Mouse (Mus musculus) mouse trophoblast stem cell (cell line): ENCODE measurements around the gene Unc45b.

Source experiments
- in situ Hi-C, 2 experiments: fragments of 300-500 bp; cut with MseI, MboI; formaldehyde crosslinking; loops; 2 replicates in 1 of 2; 3 replicates in 1 of 2; pipeline ENCODE4 v1.15.1; 2025

Unc45b gene

DNA sequence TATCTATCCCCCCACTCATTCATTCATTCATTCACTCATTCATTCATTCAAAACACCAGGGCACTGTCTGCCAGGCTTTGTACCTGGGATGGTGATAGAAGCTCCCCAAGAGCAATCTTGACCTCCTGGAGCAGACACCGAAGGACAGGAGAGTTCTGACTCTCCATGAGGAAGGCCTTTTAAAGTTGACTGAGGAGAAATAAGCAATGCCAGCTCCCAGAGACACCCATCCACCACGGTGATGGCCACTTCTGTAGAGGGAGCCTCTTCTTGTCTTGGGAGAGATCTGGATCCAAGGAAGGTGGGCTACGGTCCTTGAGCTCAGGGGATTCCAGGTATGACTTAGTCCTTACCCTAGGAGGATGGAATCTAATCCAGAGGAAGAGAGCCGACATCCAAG, at the start of gene Unc45b:
TSS of gene Unc45b (plus strand) at position 301 of the 400 bp plus-strand sequence.
- in situ Hi-C loops, result loop anchor here in 1 of 2 experiments (25.0 kb wide), 1 partner anchor 277 kb away; the partner anchor contains the start of genes Slfn3 and Slfn4

DNA sequence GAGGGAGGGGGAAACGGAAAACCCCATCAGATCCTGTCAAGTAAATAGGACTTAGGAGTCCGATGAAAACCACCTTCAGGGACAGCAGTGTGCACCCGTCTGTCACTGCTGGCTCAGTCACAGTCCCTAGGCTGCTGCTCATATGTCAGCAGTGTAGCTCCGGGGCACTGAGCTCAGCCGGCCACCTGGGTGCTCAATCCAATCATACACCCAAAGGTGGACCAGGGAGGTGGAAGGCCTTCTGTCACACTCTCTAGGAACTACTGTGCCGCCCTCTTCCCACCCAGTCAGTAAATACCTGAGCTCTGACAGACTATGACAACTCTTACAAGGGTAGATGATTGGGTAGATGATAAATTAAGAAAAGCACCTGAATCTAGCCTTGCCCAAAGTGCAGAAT, 49.6 kb upstream of the Unc45b start:
- in situ Hi-C loops, result no loop called here

DNA sequence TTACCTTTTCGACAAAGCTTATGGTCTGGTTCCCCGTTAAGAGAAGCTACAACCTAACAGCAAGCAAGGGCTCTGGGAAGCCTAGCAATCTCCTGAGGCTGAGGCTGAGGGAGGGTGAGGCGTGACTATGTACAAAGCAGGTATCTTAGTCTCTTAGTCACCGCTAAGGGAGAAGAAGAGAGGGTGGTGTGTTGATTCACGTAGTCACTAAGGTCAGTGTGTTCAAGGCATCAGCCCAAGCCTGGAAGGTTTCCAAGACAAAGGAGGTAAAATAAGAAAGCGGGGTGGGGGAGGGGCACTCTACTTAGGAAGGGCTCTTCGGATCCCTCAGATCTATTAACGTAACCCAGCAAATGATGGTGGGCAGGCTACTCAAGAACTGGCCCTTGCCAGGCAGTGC, 48.8 kb upstream of the Unc45b start:
- in situ Hi-C loops, result no loop called here

DNA sequence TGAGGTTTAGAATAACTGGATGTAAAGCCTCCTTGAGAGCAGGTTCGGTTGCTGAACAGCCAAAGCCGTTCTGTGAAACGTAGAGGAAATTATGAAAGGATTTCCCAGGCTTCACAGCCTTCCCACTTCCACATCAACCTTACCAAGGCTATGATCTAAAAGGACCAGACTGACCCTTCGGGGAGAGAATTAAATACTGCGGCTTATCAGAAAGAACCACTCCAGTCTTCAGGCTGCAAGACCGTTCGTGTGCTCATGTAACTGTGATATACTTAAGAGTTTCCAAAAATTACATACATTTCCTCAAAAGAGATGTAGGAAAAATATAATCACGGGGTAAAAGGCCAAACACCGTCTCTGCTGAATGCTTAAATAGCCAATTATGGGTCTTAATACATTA, 47.7 kb upstream of the Unc45b start:
- in situ Hi-C loops, result no loop called here

DNA sequence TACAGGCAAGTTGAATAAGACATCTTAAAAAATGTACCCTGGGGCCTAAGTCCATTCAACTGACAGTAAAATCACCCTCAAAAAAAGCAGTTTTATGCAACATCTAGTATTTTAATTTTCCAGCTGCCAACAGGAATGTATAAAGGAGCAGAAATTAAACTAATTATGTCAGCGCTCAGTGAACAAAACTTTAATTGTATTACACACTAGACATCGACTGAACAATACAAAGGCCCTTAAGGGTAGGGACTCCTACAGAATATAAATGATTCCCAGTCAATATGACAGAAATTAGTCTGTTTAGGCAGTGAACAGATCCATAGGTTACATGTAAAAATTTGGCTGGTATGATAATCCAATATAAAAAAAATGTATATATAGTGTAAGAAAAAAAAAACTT, 47.3 kb upstream of the Unc45b start:
- in situ Hi-C loops, result no loop called here

DNA sequence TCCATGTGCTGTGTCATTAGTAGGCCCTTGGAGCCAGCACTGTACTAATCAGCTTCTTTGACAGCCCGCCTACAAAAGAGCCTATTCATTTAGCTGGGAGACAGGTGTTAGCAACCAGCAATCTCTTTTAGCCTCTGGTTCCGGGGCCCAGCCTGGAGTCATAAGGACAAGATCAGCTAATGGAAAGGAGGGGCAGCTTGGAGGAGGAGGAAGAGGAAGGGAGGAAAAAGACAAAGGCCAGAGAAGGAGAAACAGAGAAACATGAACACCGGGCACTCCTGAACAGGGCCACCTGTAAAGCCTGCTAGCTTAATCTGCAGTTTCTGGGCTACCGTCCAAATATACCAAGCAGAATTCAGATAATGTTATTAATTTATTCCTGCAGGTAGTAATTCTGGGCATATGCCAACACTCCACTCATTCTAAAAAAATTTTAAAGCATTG, 46.8 kb upstream of the Unc45b start:
- in situ Hi-C loops, result no loop called here

DNA sequence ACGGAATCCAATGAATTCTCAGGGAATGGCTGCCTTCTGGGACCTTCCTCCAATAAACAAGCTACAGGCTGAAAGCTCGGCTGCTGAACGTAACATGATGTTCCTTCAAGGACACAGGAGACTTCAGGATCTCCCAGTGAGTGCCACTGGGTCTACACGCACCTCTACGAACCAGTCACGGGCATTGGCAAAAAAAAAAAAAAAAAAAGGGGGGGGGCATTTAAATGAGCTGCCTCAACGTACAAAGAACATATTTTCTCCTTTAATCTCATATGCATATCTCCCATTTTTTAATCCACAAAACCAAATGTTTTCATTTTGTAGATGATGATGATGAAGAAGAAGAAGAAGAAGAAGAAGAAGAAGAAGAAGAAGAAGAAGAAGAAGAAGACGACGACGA, 44.4 kb upstream of the Unc45b start:
- in situ Hi-C loops, result no loop called here

DNA sequence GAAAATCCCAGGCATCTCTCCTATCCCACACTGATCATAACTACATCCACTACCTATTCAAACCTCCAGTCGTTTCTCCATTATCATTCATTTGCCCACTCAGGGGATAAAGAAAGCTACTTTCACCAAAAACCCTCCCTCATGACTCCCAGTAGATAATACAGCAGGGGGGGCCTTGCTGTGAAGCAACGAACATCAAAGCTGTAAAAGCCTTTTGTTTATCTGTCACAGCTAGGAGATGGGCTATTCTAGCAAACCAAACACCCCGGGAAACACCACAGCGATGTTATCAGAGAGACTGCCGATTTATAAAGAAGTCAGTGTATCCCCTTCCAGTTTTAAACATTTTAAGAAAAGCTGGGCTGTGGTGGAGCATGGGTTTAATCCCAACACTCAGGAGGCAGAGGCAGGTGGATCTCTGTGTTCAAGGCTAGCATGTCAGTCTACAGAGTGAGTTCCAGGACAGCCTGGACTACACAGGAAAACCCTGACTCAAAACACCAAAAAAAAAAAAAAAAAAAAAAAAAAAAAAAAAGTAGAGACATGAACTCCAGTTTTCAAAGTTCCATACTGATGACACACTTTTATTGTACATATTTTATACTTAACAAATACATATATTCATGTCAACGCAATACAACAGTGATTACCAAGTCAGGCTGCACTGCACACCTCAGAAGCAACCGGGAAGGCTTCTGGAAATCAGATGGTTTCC, 43.3 kb upstream of the Unc45b start:
- in situ Hi-C loops, result no loop called here

DNA sequence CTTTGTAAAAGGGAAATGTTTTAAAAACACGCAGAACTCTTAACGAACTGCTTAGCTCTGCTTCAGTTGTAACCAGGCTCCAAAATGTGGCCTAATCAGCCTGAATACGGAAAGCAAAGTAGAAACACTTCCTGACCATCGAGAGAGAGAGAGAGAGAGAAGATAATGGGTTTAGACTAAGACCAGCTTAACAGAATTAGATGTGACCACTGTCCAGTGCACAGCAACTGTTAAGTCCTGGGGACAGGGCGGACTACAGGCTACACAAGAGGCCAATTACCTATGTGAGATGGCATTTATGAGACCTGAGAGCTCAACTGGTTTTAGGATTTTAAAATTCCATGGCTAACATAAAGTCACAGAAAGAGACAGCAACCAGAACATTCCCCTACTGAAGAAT, 42.4 kb upstream of the Unc45b start:
- in situ Hi-C loops, result no loop called here

DNA sequence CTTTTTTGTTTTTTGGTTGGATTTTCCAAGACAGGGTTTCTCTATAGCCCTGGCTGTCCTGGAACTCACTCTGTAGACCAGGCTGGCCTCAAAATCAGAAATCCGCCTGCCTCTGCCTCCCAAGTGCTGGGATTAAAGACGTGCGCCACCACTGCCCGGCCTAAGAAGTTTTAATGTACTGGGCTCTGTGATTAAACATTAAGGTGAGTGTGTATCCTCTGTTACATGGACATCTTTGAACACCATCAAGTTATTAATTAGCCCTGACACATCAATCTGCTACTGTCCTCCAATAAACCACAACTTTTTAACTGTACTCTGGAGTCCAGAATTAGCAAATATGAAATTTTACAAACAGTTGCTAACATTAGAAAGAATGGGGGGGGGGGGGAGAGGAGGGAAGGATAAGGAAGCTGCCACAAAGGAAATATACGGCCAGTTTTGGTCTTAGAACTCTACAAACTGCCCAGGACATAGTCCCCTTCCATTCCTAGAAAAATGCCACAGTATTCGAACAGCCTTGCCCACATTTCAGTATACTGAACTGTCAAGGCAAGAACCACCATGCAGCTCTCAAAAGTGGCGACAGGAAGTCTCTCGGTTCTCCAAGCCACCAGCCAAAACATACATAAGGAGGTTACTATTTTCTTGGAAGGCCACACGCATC, 40.7 kb upstream of the Unc45b start:
- in situ Hi-C loops, result no loop called here

DNA sequence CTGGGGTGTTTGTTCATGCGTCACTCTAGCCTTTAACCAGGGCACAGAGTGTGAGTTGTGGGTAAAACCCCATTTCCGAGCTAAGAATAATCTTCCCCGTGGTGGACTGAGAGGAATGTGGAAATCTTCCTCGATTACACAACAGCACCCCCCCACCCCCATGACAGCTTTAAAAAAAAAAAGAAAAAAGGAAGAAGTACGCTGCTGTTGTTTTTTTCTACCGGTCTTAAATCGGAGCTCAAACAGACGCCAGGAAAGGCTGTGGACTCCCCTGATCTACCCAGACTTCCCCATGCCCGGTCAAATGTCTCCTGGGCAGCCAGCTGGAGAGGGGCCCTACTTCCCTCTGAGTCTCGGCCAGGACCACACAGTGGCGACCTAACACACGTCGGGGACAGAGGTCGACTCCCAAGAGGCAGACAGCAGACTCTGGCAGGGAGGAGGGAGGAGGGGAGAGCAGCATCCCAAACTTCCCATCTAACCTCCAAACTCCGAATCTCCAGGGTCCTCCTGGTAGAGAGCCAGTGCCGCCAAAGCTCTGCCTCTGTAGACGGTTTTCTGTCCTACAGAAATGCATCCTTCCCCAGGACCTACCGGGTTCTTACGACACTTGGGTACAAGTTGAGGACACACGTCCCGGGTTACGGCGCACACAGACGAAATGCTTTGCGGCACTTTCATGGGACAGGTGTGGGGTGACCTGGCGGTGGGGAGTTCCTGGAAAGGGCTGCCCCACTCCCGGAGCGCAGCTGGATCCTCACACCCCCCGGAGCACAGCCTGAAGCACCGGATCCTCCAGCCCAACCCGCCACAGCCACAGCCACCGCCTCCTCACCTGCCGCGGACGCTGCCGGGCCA, 39.9 kb upstream of the Unc45b start:
- in situ Hi-C loops, result no loop called here

DNA sequence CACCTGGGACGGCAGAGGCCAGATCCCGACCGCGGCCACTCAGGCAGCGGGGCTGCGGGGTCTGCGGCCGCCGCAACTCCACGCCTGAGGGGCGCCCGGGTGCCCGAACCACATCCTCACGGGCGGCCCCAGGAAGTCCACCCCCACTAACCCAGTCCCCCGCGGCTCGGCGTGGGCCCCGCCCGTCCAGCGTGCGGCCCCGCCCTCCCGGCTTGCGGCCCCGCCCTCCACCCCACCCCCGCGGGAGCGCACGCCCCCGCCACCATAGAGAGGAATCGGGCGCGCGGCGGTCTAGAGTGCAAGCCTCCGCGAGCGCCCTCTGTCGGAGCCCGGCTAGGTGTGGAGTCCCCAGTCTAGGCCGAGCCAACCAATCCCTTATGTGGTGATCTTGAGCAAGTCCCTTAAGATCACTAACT, 39.3 kb upstream of the Unc45b start, which contains the start of gene Rffl:
TSS of gene Rffl (minus strand) at position 180 of the 416 bp plus-strand sequence.
- in situ Hi-C loops, result no loop called here

DNA sequence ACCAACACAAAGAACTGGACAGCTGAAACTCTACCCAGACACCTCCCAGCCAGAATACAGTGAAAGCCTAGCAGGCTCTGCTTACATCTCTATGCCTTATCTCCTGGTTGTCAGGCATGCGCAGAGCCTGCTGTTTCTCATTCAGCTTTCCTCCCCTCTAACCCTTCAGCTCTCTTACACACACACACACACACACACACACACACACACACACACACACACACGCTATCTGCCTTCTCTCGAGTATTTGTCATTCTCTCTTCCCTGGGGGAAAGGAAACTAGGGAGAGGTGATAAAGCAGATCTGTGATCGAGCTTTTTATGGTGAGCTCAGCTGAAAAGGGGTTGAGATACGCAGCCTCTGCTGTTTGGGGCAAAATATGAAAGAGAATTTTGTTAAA, 35.4 kb upstream of the Unc45b start:
- in situ Hi-C loops, result loop anchor here in 1 of 2 experiments (25.0 kb wide), 1 partner anchor 638 kb away; no protein-coding TSS in a partner anchor

DNA sequence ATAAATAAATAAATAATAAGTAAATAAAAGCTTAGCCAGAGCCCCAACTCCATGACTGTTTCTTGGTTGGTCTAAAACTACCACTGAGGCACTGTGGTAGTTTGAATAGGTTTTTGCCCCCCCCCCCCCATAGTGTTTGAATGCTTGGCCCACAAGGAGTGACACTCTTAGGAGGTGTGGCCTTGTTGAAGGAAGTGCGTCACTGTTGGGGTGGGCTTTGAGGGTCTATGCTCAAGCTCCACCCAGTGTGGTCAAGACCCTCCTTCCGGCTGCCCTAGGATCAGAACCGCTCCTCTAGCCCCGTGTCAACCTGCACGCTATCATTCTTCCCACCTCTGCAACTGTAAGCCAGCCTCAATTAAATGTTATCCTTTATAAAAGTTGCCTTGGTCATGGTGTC, 34.7 kb upstream of the Unc45b start:
- in situ Hi-C loops, result loop anchor here in 1 of 2 experiments (25.0 kb wide), 1 partner anchor 638 kb away; no protein-coding TSS in a partner anchor

DNA sequence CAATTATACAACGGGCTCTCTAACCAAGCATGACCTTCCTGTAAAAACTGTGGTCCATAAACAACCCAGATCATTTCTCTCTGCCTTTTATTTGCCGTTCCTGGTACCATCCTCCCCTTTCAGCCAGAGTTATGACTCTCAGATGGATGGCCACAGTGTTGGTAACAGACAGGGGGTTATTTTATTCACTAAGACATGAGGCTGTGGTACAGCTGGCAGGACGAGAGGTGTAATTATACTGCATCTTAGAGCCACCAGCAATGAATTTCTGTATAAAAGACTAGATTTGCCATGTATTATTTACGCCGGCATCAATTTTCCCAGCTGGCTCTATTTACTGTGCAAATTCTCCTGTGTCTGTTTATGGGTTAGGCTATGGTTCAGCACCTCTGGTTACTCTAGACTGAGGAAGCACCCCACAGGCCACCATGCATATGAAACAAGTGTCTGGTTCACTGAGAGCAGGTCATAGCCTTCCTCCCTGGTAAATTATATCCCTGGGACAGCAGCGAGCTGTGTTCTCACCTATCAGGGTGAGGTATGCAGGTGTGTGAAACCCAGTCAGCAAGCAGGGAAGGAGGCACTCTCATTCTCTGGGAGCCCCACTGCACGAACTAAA, 32.5 kb upstream of the Unc45b start:
- in situ Hi-C loops, result loop anchor here in 1 of 2 experiments (25.0 kb wide), 1 partner anchor 641 kb away; no protein-coding TSS in a partner anchor

DNA sequence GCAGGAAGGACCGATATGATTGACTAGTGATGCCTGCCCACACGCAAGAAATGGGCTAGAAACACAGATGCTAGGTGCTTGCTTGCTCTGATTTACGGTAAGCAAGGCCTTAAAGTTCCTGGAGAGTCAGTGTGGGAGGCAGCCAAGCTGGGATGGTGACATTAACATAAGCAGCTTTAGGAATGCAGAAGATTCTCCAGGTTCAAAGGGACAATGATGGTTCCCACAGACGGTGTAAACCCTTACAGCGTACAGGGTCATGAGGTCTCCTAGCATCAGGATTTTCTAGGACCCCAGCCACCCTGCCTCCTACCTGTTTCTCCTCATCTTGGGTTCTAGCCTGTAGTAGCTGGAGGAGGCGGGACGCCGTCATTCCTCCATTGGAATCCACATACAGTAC, 27.2 kb upstream of the Unc45b start:
- in situ Hi-C loops, result loop anchor here in 1 of 2 experiments (25.0 kb wide), 1 partner anchor 646 kb away; no protein-coding TSS in a partner anchor

DNA sequence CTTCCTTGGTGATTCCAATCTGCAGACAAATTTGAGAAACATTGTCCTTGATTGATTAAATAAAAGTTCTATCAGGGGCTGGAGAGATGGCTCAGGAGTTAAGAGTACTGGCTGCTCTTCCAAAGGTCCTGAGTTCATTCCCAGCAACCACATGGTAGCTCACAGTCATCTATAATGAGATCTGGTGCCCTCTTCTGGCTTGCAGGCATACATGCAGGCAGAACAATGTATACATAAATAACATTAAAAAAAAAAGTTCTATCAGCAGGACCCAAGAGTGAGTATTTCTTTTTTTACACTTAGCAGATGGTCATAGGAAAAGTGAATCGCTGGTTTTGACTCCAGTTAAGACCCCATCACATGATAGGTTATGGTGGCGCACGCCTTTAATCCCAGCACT, 23.8 kb upstream of the Unc45b start:
- in situ Hi-C loops, result loop anchor here (5.0 to 25.0 kb wide), 2 partner anchors 69 to 649 kb away; no protein-coding TSS in a partner anchor

DNA sequence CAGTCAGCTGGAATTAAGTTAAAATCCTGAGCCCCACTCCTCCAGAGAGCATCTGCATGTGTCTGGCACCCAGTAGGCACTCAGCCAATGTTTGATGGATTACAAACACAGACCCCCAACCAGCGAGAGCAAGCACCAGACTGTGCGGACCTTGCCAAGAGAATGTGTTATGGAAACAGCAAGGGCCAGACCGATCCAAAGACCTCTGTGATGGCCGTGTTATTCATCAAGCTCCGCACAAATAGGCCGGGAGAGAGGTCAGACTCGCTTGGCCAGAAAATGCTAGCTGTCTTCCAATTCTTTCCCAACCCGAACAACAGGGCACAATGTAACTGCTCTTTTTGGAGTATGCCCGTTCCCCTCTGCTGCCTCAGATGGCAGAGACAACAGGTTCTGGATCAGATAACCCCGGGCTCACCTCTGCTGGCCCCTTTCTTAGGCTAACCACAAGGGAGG, 21.8 kb upstream of the Unc45b start:
- in situ Hi-C loops, result loop anchor here (5.0 to 25.0 kb wide), 2 partner anchors 71 to 651 kb away; no protein-coding TSS in a partner anchor

DNA sequence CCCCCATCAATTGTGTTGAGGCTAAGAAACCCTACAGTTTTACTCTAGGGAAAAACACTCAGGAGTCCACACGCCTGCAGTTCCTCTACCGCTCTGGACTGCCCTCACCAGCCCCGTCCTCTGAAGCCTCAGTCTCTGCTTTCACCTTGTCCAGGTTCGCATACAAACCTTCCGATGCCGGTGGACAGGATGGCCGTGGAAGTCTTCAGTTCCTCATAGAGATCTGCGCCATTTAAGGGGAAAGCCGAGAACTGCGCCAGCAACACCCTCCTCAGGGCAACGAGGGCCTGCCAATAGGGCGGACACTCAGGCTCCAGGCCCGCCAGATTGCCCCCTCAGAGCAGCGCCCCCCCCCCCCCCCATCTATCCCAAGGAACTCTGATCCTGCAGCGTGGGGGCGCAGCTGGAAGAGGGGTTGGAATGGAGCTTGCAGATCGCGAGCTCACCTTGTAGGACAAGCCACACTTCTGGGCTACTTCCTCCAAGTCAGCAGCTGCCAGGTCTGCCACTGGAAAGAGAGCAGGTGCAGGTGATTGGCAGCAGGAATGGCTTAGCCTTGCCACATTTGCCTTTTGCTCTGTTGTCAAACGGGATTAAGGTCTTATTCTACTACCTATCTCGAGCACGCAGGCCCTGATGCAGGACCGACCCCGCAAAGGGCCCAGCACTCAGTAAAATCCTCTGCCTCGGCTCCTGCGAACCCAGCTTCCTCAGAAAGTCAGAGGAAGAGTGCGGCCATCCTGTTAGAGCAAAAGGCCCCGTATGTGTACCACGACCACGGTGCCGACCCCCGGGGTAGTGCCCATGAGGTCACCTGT, 20.6 kb upstream of the Unc45b start:
- in situ Hi-C loops, result loop anchor here (5.0 to 25.0 kb wide), 3 partner anchors 72 to 652 kb away; no protein-coding TSS in a partner anchor

DNA sequence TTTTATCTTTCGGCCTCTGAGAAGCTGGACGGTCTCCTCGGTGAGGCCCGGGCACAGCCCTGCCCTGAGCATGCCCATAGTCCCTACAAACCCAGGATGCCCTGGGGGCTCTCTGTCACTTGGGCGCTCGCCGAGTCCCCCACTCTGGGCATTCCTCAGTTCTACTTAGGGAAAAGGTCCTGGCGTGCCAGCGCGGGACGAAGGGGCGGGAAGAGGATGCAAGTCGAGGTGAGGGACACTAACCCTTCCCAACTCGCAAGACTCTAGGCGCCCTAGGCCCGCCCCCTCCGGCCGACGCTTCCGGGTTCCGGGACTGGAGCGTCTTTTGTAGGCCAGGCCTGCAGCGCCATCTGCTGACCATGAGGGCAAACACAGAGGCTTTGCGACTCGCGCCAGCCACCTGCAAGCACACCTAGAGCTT, 20.0 kb upstream of the Unc45b start, which contains the start of gene Rad51d:
TSS of gene Rad51d (minus strand) at position 273 of the 421 bp plus-strand sequence.
- in situ Hi-C loops, result loop anchor here in 1 of 2 experiments (10.0 to 25.0 kb wide), 2 partner anchors 276 to 653 kb away; no protein-coding TSS in a partner anchor
